Mouse (Mus musculus): ENCODE measurements around the gene D930020B18Rik.

DNA sequence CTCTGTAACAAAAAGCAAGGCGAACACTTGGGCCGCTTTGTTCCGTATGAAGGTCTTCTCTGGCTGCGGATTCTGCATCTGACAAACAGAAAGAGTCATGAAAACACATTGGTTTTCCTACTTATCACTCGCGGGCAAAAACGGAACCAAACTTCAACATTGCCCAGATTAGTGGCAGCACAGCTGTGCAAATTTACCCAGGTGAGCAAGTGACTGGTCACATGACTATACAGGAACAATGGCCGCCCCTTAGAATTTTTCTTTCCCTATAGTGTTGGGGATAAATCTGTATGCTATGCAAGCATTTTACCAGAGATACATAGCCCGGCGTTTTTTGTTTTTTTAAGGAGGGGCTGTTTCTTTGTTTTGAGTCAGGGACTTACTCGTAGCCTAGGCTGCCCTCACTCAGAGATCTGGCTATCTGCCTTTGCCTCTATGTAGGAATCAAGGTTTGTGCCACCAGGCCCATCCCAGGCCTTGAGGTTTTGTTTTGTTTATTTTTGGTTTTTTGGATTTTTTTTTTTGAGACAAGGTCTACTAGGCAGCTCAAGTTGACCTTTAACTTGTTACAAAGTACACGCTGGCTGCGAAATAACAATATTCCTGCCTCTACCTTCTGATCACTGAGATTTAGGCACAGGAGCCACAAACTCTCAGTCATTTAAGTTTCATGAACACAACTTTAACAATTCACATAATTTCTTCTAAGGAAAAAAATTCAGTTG lies 26.1 kb upstream of the D930020B18Rik start:
- TF ChIP-seq POLR2A (IDR thresholded peaks at IDR 0.05; ENCODE audit: borderline replicate concordance, low read depth, low read length) (no peak), CTCF (IDR thresholded peaks at IDR 0.05; ENCODE audit: low read depth, low read length) (no peak)

Measured in bone marrow macrophage, adult 2 months (primary cell).